Mouse (Mus musculus): ENCODE data around the gene Tgoln1. TPM values are rescaled to one million over a fixed set of nuclear protein-coding genes. Genes with fewer than 3 reads are reported as not detected.

The Tgoln1 gene
- polyA plus RNA-seq, 1 experiment from 2014 or later, result 29.1 TPM

DNA sequence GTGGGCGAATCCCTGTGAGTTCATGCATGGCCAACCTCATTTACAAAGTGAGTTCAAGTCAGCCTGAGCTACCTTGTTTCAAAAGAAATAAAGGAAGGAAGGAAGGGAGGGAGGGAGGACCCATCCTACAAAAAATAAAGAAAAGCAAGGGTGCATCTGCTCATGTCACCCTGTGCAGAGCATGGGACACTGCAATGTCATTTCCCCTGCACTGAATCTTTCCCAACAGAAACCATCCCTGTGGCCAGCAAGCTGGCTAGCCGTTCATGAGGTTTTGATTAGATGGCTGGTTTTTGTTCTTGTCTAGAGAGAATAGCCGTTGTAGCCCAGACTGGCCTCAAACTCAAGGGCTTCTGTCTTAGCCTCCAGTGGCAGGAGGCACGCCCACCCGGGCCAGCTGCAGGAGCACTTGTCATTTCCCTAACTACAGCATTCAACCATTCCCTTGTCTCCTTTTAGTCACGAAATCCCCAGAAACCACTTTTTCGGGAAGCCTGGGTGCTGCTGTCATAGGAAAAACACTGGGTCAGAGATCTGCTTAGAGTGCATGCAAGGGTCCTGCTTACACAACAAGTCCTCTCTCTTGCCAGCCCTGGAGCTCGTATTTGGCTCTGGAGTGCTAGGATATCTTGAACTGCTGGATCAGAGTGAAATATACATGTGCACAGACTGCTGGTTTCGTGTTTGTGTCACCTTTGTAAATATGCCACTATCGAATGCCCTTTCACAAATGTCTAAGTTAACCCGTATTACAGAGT is 35.0 kb downstream of the Tgoln1 start:
- Histone ChIP-seq H3K27me3 (ENCODE audit: insufficient read depth, poor library complexity, severe bottlenecking) (no peaks in the 10 kb centered on the region), H3K27ac (no peak overlapping the region), H3K4me3 (no peak overlapping the region), H3K4me1 (no peaks in the 10 kb centered on the region), H3K9me3 (no peaks in the 10 kb centered on the region), H3K36me3 (peaks cover 19% of the 10 kb centered on the region)
- 69% methylated on average over 11 of the region's 11 CpGs for WGBS
- no peak for DNase-seq (ENCODE audit: low spot score)

- 88% methylated on average over 3 of the region's 3 CpGs for WGBS
- no peaks in the 10 kb centered on the region for H3K9me3 ChIP-seq
- DNase-seq (ENCODE audit: low spot score), result no peak
- no peak overlapping the region for H3K27ac ChIP-seq
- H3K36me3 ChIP-seq, result peaks cover 9% of the 10 kb centered on the region
- H3K4me1 ChIP-seq, result no peaks in the 10 kb centered on the region
- no peaks in the 10 kb centered on the region for H3K27me3 ChIP-seq (ENCODE audit: insufficient read depth, poor library complexity, severe bottlenecking)
- H3K4me3 ChIP-seq, result no peak overlapping the region
Observed at GRCm38 (mm10) chr6:72576041-72576440, 40.8 kb downstream of the Tgoln1 start.

DNA sequence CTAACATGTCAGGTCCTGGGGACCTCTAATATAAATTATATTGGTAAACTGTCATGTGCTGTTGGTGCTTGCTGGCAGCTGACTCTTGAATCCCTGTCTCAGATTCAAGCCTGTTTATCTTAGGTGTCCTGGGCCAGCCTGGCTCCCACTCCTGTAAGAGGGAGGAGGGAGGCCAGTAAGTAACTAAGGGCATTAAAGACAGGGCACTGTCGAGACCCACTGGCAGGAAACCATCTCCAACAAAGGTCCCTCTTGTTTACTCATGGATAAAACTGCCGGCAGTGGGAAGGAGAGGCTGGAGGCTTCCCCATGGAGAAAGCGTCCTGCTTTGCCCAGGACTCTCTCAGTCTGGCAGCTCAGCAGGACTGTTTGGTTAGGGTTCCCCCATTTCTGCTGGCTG is 45.0 kb downstream of the Tgoln1 start:
- Histone ChIP-seq H3K4me1 (no peaks in the 10 kb centered on the region), H3K27me3 (ENCODE audit: insufficient read depth, poor library complexity, severe bottlenecking) (no peaks in the 10 kb centered on the region), H3K9me3 (no peaks in the 10 kb centered on the region), H3K27ac (no peak overlapping the region), H3K4me3 (no peak overlapping the region), H3K36me3 (peaks cover 9% of the 10 kb centered on the region; the same call in 1 of the 2 replicates)
- no peak for DNase-seq (ENCODE audit: low spot score)
- WGBS, result 20% methylated on average over 3 of the region's 3 CpGs

DNA sequence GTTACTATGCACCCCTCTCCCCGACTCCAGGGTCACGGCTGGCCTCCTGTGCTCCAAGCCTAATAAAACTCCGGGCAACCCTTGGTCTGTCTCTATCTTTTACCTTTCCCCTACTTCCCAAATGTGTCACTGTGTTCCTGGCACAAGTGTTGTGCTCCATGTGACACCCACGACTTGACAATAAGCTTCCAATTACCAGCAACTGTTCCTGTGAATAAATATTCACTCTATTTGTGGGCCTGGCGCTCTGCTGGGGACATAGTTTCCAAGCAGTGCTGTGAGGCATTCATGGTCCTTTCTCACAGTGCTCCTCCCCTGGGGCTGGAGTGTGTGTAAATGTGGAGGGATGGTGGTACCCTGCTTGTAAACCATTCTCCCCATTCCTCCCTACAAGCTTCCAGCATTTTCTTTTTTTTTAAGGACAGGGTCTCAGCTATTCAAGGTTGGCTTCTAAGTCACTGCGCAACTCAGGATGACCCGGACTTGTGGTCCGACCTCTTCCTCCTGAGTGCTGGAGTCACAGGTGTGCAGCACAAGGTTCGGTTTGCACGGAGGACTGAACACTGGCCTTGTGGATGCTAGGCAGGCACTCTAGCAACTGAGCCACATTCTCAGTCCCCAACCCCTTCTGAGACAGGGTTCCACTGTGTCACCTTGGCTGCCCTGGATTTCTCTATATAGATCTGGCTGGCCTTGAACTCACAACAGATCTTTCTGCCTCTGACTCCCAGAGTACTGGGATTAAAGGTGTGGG is 46.0 kb downstream of the Tgoln1 start:
- H3K4me1 ChIP-seq, result peaks cover 5% of the 10 kb centered on the region
- no peak for DNase-seq (ENCODE audit: low spot score)
- WGBS, result 87% methylated on average over 10 of the region's 10 CpGs
- no peaks in the 10 kb centered on the region for H3K9me3 ChIP-seq
- no peak overlapping the region for H3K4me3 ChIP-seq
- peaks cover 9% of the 10 kb centered on the region; the same call in 1 of the 2 replicates for H3K36me3 ChIP-seq
- H3K27me3 ChIP-seq (ENCODE audit: insufficient read depth, poor library complexity, severe bottlenecking), result no peaks in the 10 kb centered on the region
- no peak overlapping the region for H3K27ac ChIP-seq

DNA sequence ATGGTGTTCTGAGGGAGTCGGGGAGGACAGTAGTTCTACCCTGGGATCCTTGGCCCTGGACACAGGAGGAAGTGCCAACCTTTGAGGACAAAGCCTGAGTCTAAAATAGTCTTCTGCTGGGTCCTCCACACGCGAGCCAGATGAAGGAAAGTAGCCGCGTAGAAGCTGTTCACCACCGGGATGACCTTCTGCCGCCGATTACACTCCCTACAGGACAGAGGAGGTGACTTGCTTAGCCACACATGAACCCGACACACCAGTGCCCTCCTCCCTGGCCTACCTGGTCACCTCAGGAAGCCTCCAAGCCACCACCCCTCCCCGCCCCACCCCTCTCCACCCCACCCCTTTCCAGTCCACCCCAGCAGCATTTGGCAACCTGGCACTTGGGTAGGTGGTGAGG is 48.1 kb downstream of the Tgoln1 start:
- Histone ChIP-seq H3K27me3 (ENCODE audit: insufficient read depth, poor library complexity, severe bottlenecking) (no peaks in the 10 kb centered on the region), H3K27ac (no peak overlapping the region), H3K36me3 (peaks cover 7% of the 10 kb centered on the region; the same call in 1 of the 2 replicates), H3K9me3 (no peaks in the 10 kb centered on the region), H3K4me1 (peaks cover 13% of the 10 kb centered on the region), H3K4me3 (no peak overlapping the region)
- 84% methylated on average over 10 of the region's 10 CpGs for WGBS
- DNase-seq (ENCODE audit: low spot score), result no peak

DNA sequence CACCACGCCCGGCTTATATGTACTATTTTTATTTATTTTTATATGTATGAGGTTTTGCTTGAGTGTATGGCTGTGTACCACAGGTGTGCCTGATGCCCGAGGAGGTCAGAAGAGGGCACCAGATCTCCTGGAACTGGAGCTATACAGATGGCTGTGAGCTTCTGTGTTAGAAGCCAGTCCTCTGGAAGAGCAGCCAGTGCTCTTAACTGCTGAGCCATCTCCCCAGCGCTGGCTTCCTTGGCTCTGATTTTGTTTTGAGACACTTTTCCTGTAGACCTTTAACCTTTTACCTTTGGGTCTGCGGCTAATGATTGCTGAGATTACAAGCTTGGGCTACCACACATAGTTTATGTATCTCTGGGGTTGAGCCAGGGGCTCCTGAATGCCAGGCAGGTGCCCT is 49.3 kb downstream of the Tgoln1 start:
- peaks cover 24% of the 10 kb centered on the region for H3K4me1 ChIP-seq
- H3K4me3 ChIP-seq, result no peak overlapping the region
- peaks cover 7% of the 10 kb centered on the region; the same call in 1 of the 2 replicates for H3K36me3 ChIP-seq
- H3K27ac ChIP-seq, result no peak overlapping the region
- DNase-seq (ENCODE audit: low spot score), result no peak
- no peaks in the 10 kb centered on the region for H3K9me3 ChIP-seq
- no peaks in the 10 kb centered on the region for H3K27me3 ChIP-seq (ENCODE audit: insufficient read depth, poor library complexity, severe bottlenecking)
- WGBS, result 82% methylated on average over 5 of the region's 5 CpGs

GRCm38 (mm10) chr6:72566044-72566443 is 50.8 kb downstream of the Tgoln1 start:
- peak; percentile 94 for DNase-seq (ENCODE audit: low spot score)
- WGBS, result 5% methylated on average over 4 of the region's 4 CpGs
- peaks cover 7% of the 10 kb centered on the region; the same call in 1 of the 2 replicates for H3K36me3 ChIP-seq
- no peaks in the 10 kb centered on the region for H3K9me3 ChIP-seq
- H3K27me3 ChIP-seq (ENCODE audit: insufficient read depth, poor library complexity, severe bottlenecking), result no peaks in the 10 kb centered on the region
- H3K4me1 ChIP-seq, result peaks cover 25% of the 10 kb centered on the region
- peak overlapping the region; percentile 3; the same call in 1 of the 2 replicates for H3K4me3 ChIP-seq
- 0 out of 2 replicates have a peak overlapping the region, but pooled peaks have one; percentile 4 for H3K27ac ChIP-seq

DNA sequence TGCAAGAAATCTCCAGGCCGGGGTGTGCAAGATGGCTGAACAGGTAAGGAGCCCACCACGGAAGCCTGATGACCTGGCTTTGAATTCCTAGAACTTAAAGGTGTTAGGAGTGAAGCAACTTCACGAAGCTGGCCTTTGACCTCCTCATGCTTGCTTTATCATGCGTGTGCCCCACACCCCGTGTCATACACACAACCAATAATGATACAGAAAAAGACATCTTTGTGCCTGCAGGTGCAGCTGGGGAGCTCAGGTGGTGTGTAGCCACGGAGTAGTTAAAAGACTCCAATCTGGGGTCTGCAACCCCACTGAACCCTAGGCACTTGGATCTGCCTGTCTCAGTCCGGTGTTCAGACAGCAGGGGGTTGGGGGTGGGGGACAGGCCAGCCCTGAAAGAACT is 51.3 kb downstream of the Tgoln1 start:
- DNase-seq (ENCODE audit: low spot score), result no peak
- H3K9me3 ChIP-seq, result no peaks in the 10 kb centered on the region
- WGBS, result 71% methylated on average over 7 of the region's 7 CpGs
- H3K27me3 ChIP-seq (ENCODE audit: insufficient read depth, poor library complexity, severe bottlenecking), result no peaks in the 10 kb centered on the region
- peaks cover 25% of the 10 kb centered on the region for H3K4me1 ChIP-seq
- 0 out of 2 replicates have a peak overlapping the region, but pooled peaks have one; percentile 4 for H3K27ac ChIP-seq
- peak overlapping the region; percentile 3; the same call in 1 of the 2 replicates for H3K4me3 ChIP-seq
- H3K36me3 ChIP-seq, result peaks cover 7% of the 10 kb centered on the region; the same call in 1 of the 2 replicates

DNA sequence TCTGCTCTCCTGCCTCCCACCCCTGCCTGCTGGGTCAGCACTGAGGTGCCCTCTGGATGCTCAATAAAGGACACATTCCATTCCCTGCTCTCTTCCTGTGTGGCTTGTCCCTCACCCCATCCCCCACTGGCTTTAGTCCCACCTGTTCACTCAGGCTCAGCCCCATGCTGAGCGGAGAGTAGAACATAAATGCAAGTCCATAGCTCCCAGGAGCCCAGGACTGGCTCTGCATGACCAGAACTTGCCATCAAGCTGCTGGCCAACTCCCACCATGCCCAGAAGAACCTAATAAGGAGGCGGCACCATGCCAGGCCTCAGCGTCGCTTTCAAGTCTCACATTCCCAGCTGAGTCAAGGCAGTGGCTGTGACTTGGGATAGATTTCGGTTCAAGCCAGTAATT is 53.9 kb downstream of the Tgoln1 start:
- H3K27me3 ChIP-seq (ENCODE audit: insufficient read depth, poor library complexity, severe bottlenecking), result no peaks in the 10 kb centered on the region
- no peak overlapping the region for H3K4me3 ChIP-seq
- WGBS, result 75% methylated on average over 5 of the region's 5 CpGs
- no peak for DNase-seq (ENCODE audit: low spot score)
- H3K27ac ChIP-seq, result peak overlapping the region; percentile 43
- H3K9me3 ChIP-seq, result no peaks in the 10 kb centered on the region
- peaks cover under 1% of the 10 kb centered on the region; the same call in 1 of the 2 replicates for H3K36me3 ChIP-seq
- peaks cover 25% of the 10 kb centered on the region for H3K4me1 ChIP-seq

DNA sequence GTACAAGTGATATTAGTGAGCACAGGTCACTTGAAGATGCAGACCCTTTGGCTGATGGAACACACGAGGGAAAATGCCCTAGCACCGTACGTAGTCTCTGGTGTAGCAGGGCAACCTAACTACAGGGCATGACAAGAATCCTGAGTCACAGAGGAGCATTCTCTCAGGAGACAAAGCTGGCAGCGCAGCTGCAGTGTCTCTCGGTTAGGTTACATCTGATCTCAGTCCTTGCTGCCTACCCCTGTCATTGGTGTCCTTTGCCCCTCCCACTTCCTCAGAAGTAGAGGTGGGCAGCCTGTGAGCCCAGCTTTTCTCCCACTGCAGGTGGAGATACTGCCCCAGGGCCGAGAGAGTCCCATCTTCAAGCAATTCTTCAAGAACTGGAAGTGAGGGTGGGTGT is 54.3 kb downstream of the Tgoln1 start:
- Histone ChIP-seq H3K4me1 (peaks cover 25% of the 10 kb centered on the region), H3K36me3 (no peaks in the 10 kb centered on the region), H3K27me3 (ENCODE audit: insufficient read depth, poor library complexity, severe bottlenecking) (no peaks in the 10 kb centered on the region), H3K4me3 (no peak overlapping the region), H3K27ac (peak overlapping the region; percentile 43; the same call in 1 of the 2 replicates), H3K9me3 (no peaks in the 10 kb centered on the region)
- 52% methylated on average over 6 of the region's 6 CpGs for WGBS
- no peak for DNase-seq (ENCODE audit: low spot score)

GRCm38 (mm10) chr6:72560801-72561200 is 56.0 kb downstream of the Tgoln1 start:
- Histone ChIP-seq H3K36me3 (no peaks in the 10 kb centered on the region), H3K27me3 (ENCODE audit: insufficient read depth, poor library complexity, severe bottlenecking) (no peaks in the 10 kb centered on the region), H3K4me3 (no peak overlapping the region), H3K9me3 (no peaks in the 10 kb centered on the region), H3K27ac (no peak overlapping the region), H3K4me1 (peaks cover 20% of the 10 kb centered on the region)
- no peak for DNase-seq (ENCODE audit: low spot score)
- 79% methylated on average over 8 of the region's 8 CpGs for WGBS

All from heart, embryonic 10.5 days (tissue).